Mouse (Mus musculus): Measurements from ENCODE around the gene Rcor2.

The Rcor2 gene

DNA sequence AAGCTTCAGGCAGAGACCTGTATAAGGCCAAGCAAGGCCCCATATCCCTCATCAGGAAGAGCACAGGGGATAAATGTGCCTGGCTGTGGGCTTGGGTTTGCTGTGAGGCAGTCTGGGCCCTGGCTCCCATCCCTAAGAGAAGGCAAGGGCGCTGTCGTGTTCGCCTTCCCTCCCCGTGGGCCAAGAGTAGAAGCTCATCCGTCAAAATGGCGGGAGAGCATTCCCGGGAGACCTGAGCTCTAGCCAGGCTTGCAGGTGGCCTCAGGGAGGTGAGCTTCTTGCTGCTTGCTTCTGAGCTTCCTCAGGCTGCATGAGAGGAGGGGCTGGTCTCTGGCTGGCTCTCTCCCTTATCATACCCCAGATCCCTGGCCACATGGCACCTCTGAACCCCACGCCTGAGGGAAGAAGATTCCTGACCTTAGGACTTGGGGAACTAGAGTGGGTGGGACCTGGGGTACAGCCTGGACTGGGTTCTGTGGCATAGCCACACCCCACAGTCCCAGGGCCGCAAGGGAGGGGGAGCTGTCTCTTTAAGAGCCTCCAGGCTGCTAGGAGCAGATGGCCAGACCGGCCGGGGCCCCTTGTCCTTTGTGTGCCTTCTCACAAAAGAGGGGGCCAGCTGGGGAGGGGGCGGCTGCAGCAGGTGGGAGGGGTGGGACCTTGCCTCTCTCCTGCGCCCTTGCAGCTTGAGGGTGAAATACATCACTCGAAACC is 1.5 kb upstream of the Rcor2 start:
- DNase-seq: no peak

DNA sequence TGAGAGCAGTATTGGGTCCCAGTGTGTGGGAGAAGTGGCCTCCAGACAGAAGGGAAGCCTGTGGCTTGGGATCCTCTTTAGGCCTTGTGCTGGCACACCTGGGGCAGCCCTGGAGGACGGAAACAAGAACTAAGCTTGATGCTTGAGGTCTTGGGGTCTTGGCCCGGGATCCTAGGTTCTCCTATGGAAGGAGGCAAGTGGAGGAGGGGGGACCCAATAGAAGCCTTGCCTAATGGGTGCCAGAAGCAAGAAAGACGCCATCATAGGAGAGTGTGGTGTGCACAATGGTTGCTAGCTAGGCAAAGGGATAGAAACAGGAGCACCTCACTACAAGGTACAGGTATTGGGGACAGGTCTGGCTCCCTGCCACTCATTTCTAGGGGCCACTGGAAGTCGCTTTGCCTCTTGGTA is 699 bp upstream of the Rcor2 start:
- no peak for DNase-seq

DNA sequence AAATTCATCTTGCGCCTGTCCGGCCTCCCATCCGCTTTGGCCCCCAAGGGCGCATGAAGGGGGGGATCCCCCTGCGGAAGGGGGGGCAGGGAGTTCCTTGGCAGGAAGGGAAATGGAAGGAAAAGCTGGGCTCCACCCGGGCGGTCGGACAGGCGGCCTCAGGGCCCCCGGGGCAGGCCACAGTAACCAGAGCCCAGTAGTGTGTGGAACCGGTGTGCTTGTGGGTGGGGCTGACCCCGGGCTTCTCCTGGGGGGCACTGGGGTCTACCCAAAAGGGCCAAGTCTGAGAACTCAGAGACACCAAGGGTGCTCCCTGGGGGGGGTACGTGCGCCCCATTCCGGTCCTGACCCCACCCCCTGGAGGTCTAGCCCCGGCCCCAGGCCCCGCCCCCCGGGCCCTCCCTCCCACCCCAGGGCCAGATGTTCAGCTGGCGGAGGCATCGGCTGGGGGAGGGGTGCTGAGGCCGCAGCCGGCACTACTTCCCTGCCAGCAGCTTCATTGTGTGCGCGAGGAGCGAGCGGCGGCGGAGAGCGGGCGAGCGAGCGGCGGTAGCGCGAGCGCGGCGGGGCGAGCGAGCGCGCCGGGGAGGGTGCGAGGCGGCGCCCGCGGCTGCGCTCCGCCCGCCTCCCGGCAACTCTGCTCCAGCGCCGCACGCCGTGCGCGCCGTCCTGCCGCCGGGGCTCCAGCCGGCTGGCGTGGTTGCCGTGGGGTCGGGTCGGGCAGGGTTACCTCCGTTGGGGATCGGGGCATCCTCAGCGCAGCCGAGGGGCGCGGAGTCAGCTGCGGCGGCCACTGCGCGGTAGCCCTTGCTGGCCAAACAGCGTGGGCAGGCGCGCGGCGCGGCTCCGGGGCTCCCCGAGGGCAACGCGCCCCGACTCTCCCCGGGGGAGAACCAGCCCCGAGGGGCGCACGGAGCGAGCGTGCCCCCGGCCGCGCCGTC is 926 bp downstream of the Rcor2 start:
- DNase-seq: peak; percentile 75

DNA sequence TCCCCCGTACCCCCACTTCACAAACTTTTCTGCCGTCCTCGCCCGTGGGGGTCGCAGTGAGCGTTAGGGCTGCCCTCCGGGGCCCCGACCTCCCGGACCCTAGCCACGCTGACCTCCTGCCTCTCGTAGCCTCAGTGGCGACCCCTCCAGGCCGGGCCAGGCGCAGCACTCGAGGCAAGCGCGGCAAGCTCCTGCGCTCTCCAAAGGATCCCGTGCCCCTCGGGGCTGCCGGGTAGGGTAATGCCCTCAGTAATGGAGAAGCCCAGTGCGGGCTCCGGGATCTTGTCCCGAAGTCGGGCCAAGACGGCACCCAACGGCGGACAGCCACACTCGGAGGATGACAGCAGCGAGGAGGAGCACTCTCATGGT is 1.6 kb downstream of the Rcor2 start:
- peak; percentile 69 for DNase-seq

DNA sequence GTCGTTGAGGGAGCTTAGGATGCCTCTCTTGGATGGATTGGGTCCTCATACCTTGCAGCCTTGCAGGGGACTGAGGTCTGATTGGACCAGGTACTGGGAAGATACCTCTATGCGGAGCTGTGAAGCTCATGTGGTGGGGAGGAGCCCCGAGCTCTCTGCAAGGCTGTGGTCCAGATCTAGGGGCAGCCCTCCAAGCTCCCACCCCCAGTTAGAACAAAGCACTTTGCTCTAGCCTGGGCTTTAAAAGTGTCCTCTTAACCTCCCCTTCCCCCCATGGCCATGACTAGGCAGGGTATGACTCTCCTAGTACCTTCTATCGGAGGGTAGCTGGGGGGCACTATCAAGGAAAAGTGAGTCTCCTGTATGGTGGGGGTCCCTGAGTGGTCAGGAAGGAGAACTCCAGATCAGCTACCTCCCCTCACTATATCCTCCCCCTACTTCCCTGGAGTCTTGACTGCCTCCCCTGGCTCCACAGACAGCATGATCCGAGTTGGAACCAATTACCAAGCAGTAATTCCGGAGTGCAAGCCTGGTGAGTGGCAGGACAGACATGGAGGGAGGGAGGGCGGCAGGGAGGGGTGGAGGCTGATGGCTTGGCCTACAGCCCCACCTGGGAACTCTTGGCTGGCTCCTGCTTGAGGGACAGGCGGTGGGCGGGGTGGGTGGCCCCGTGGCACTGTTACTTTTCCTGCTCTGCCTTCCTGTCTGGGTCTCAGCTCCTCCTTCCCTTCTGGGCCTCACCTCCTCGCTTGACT is 2.3 kb downstream of the Rcor2 start:
- DNase-seq: no peak

DNA sequence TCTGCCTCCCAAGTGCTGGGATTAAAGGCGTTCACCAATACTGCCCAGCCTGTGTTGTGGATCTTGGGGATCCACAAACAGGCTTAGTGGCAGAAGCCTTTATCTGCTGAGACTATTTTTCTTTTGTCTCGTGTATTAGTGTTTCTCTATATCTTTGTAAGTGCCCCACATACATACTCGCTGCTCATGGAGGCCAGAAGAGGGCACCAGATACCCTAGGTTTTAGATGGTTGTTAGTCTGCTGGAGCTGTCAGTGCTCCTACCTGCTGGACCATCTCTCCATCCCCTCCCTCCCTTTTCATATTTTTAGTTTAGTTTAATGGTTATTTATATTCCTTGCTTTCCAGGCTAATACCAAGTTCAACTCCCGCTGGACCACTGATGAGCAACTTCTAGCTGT is 6.4 kb downstream of the Rcor2 start:
- DNase-seq: no peak

DNA sequence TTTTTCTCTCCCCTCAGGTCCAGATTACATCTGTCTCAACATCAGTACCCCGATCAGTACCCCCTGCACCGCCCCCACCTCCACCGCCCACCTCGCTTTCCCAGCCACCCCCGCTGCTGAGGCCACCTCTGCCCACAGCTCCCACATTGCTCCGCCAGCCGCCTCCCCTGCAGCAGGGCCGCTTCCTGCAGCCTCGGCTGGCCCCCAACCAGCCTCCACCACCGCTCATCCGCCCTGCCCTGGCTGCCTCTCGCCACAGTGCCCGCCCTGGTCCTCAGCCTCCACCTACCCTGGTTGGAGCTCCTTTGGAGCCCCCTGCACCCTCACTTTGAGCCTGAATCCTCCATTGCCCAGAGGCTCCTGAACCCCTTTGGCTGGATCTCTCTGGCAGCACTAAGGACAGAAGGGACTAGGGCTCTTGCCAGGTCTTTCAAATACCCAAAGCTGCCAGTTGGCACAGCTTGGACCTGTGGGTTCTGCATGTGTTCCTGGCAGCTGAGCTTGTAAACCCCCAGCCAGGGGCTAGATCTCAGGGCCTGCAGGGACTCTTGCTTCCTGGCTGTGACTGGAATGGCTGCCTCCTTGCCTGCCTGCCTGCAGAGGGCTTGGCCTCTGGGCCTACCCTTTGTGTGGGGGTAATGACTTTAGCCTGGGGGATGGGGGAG is 7.3 kb downstream of the Rcor2 start:
- no peak for DNase-seq

DNA sequence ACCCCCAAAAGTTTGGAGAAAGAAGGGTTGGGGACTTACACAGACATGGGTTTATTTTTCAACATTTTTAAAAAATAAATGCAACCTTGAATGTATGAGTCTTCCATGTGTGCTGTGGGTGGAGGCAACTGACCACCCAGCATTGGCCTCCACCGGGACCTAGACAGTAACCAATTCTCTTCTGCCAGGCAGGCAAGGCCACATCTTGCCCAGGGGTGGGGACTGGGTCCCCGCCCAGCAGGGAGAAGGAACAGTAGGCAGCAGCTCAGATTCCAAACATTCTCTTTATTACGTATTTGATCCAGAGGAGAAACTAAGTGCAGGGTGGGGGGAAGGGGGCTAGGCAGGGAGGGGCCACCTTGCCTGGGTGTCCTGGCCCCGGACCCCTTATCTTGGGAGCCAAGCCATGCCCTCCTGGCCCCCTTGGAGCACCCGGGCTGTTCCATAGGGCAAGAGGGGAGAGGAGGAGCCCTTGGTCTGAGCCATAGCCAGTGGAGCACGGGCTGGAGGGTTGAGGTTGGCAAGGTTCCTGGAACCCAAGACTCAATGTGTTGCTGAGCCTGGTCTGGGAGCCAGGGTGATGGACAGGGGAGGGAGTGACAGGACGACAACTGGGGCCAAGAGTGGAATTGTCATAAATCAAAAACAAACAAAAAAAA is 8.1 kb downstream of the Rcor2 start:
- no peak for DNase-seq

DNA sequence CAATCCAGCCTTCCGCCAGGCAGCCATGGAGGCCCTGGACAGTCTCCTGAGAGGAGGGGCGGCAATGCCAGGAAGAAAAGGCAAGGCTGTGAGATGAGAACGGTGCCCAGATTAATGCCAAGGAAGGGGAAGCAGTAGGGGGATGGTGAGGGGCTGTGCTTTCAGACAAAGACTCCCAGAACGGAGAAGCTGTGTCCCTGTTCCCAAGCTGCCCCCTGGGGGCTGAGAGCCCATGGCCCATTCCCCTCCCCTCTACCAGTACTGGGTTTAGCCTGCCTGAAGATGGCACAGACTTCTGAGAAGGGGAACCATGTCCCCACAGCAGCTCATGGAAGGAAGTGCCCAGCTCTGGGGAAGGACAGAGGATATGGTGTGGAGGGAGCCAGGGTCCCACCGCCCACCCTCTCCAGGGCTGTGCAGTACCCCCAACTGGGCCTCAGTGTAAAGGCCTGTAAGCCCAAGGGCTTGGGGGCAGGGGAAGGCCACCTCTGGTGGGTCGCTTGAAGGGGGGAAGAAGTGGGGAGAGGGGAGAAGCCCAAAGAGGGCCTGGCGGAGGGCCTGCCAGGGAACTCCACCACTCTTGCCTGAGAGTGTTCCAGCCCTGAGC is 9.0 kb downstream of the Rcor2 start:
- DNase-seq: no peak

DNA sequence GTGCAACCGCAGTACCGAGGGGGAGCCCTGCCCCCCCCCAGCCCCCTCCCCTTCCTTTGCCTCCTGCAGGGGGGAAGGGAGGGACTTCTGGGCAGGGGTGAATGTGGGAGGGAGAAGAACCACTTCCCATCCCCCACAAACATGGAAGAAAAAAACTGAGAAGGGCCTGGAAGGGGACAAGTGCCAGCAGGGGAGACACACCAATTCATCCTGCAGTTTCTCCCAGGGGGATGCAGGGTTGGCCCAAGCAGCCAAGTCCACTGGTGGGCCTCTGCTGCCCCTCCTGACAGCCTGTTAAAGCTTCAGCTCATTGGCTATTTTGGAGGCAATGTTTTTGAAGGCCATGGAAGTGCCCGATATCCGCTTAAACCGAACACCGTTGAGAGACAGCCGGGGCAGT is 9.7 kb downstream of the Rcor2 start:
- no peak for DNase-seq

DNA sequence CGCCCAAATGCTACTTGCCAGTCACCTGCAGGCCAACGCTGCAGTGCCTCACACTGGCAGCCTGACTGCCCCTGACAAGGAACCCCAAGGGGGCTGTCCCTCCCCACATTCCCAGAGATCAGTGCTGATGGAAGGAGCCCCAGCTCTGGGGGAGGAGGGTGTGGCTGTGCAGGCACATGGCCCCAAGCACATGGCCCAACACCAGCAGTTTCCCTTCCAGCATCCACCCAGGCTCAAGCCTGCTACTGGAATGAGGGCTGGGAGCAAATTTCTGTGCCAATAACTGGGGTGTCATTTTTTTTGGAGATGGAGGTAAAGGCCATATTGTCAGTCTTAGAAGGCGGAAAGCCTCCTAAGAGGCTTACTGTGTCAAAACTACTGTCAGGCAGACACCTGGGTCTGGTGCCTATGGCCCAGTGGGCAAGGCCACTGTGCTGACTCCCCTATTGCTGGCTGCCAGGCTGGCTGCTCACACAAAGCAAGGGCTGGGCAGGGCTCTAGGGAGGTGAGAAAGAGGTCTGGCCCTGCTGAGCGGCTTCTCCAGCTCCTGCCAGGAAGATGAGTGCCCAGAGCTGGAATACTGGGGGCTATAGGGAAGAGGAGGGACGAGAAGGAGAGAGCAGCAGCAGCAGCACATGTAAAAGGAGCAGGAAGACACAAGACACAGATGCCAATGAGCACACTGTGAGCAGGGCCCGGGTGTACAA is 11.2 kb downstream of the Rcor2 start:
- DNase-seq: no peak

DNA sequence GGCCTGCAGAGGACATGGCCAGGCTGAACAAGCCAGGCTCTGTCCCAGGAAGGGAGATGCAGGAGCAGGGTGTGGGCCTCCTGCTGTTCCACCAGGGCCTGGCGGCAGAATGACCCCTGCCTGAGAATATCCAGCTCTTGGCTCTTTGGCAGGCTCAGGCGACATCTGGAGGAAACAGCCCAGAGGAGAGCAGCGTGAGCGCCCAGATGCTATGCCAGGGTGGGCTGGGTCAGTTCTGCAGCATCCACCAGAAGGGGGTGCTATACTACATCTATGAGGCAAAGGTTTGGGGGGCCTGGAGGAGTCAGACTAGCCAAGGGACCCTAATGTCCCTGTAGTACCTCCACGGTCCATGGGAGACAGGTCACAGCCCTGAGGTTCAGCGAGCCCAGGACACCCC is 12.0 kb downstream of the Rcor2 start:
- DNase-seq: peak; percentile 55

DNA sequence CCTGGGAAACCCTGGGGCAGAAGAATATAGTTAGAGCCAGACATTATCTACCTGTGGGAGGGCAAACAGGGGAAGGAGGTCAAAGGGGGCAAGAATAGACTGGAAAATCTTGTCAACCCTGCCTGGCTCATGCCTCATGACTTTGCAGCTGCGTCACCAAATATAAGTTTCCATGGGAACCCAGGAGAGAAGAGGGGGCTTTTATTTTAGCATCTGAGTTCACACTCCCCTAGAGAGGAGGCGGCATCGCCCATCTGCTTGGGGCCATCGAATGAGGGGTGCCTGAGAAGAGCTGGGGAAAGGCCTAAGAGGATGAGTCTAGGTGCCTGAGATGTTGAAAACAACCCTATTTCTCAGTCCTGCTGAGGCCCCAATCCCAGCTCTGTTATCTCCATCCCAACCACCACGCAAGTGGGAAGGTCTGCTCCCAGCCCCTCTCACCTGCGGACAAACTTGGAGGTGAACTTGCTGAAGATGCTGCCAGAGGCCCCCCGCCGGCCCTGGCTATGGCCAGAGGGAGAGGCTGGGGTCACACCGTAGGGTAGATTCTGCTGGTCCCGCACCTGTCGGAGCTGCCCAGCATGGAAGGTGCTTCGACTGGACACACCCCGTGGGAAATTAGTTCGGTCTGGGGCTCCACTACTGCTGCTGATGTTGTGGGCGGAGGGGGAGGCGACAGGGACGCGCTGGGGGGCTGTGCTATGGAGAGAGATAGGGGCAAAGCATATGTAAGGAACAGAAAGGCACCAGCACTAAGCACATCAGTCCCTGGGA is 13.6 kb downstream of the Rcor2 start:
- DNase-seq: no peak

DNA sequence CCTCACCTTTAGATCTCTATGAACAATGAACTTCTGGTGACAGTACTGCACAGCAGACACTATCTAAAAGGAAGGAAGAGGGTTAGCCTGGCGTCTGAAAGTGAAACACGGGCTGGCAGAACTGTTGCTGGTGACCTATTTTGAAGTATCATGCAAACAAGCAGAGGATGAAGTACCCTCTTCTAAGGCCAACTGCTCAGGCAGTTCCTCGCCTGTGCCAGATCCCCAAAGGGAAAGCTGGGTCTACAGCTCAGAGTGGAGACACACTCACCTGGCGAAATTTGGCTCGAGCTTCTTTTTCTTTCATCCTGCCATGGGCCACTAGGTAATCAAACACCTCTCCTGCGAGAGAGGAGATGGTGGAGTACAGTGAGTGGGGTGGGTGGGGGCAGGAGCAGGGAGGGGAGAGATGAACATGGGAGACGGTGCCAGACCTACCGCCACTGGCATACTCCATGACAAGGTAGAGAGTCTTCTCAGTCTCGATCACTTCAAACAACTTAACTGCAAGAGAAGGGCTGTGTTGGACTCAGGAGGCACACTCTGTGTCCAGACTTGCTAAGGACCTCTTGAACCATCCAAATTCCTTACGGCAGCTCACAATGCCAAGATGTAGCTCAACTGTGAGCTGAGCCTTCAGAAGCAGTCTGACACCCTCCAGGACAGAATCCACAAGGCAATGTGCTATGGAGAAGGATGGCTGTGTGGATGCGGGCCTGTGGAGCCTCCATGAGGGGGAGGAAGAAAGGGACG is 19.6 kb downstream of the Rcor2 start:
- no peak for DNase-seq

DNA sequence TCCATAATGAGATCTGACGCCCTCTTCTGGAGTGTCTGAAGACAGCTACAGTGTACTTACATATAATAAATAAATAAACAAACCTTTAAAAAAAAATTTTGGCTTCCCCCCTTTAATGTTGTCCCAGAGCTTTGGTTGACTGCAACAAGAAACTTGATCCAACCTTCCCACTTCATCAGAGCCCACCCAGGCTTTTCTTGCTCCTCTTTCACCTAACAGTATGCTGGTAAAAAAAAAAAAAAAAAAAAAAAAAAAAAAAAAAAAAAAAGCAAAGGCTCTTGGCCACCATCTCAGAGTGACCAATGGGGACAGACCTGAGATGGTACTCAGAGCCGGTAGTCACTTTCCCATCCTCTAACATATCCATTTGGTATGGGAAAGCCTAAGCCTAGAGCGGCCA is 21.2 kb downstream of the Rcor2 start:
- no peak for DNase-seq

DNA sequence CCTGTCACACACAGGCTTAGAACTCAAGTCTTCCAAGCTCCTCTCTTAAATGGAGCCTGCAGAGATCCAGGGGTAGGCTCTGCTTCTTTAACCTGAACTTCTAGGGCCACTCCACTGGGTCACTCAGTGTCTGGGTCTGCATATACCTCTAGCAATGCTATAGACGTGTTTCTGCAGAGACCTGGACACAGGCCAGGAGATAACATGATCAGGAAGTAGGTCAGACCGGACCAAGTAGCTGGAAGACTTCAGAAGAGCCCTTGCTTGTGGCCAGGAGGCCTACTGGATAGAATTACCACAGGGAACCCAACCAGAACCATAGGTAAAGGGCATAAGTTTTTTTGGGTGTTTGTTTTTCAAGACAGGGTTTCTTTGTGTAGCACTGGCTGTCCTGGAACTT is 22.6 kb downstream of the Rcor2 start:
- no peak for DNase-seq

DNA sequence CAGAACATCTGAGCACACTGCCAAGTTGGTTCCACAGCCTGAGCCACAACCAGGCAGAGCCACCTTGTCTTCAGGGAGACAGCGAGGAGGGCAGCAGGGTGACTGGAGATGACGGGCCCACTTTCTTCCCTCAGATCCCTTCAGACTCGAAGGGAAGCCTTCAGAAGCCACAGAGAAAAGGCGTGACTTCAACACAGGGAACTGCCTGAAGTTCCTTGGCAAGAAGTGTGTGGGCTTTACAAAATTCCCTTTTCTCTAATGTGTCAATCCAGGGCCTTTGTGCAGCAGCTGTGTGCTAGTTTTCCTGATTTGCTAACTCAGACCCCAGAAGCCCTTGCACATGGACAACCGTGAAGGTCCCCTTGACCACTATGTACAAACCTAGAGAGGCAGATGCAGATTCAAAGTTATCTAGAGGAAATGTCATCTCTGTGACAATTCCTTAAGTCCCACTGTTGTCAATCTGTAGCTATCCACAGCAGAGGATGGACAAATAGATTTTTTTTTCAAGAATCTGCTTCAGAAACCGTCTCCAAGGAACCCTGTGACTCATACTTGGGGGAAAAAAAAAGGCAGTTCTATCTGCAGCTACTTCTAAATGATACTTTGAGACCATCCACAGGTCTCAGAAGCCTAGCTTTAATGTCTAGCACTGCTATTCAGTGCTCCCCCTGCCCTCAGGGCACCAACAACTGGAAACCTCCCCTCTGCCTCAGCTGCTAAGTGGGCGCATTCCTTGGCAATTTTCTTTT is 25.0 kb downstream of the Rcor2 start:
- no peak for DNase-seq

DNA sequence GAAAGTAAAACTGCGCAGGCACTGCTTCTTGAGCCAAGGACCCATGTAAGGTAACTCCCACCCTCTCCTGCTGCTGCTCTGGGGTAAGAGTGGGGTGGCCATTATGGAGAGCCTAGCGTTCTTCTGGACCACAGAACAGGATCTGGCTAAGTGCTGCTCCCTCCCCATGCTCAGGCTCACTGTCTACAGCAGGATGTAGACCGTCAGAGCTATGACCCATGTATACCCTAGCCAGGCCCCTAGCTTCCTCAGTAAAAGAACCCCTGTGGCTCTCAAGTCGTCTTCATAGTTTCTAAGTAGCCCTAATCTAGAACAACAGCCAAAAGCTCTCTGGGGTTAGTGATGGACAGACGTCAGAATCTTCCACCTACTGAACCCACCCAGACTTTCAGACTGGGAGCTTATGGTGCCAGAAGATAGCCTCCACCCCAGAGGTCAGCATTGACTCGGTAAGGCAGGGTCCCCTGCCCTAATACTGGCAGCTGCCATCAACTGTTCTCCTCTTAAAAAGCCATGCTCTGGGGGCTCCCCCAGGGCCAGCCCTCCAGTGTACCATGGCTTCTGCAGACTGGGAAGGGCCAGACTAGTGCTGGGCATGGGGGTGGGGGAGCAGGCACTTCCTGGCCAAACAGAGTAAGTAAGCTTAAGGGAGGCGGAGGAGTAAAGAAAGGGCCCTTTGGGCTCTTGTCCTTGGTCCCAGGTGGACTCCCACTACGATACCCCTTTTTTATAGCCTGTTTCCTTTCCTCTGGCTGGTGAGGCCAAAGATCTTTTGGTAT is 27.2 kb downstream of the Rcor2 start:
- no peak for DNase-seq

Measured in kidney, adult 18-20 months (tissue).